Mouse (Mus musculus) heart, postnatal 10 days (tissue): ENCODE results near the gene Laptm5. TPM values are rescaled to one million over a fixed set of nuclear protein-coding genes. Genes with fewer than 3 reads are reported as not detected.

Experiments
- DNase-seq, 2 experiments: peaks; one replicate each; pipeline ENCODE4 v3.0.0; 2021
- intact Hi-C: fragments of 180-260 bp; cut with DNase I; formaldehyde crosslinking; loops from one replicate; pipeline ENCODE4 v1.15.1; 2025
- total RNA-seq, 2 experiments: library from RNA; stranded (reverse); gene quantifications; 2 replicates each; pipeline ENCODE4 v1.2.3; 2021

Gene Laptm5
- total RNA-seq, 2 experiments from 2014 or later, result 13.9 to 16.9 TPM

DNA sequence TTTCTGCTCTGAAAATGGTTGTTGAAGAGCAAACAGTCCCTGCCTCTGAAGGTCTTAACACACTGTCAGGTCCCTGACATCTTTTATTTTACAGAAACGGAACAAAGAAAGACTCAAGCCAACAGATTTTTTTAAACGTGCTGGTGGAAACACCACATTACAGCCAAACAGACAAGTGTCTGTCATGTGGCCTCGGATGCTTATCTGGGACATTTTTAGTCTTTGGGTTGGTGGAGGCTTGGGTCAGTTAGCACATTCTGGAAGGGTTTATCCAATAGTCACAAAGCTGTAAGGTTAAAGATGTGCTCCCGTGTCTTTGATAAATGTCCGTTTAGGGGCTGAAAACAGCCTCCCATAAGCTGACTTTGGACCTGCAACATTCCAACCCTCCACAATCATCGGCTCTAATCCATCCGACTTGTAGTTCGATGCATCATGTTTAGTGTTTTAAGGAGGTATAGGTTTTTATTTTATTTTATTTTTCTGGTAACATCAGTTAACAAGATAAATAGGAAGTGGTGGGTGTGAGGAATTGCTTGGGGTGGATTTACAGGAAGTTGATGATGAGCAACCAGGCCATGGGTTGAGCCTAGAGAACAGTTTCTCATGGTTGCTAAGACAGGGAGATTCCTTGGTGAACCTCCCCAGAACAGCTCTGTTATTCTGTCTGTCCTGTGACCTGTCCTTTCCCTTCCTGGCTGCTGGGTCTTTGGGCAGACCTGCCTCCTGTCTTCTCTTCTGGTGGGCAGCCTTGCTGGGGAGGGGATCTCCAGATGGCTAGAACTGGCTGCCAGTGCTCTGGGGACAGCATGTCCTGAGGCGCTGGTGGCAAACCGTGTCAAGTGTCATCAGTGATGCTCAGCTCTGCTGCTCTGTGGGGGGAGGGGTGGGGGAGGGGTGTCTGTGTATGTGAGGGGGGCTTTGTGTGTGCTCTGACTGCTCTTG, 6.2 kb downstream of the Laptm5 start:
- intact Hi-C loops, result no loop called here
- no peak for DNase-seq

DNA sequence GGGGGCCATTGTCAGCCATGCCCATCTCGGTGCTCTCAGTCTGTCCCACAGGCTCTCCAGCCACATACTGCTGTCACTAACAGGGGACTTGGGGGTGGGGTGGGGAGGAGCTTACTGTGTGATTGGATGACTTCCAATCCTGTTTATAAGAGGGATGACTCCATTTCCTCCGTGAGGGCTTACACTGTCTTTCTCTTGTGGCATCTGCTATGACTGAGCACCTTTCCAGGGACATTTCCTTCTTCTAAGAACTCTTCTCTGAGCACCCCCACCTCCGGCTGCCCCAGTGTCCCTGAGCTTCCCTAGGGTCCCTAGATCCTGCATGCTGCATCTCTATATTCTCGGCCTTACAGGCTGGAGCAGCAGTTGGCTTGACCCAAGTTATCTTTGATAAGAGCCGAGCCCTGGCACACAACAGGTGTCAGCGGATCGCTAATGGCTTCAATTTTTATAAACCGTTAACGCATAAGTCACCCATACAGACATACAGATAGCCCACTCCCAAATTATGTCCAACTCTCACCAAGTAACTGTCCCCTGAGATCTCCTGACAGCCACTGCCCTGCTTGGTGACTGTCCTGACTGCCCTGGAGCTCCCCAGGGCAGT, 6.9 kb downstream of the Laptm5 start:
- no peak for DNase-seq
- intact Hi-C loops, result no loop called here

DNA sequence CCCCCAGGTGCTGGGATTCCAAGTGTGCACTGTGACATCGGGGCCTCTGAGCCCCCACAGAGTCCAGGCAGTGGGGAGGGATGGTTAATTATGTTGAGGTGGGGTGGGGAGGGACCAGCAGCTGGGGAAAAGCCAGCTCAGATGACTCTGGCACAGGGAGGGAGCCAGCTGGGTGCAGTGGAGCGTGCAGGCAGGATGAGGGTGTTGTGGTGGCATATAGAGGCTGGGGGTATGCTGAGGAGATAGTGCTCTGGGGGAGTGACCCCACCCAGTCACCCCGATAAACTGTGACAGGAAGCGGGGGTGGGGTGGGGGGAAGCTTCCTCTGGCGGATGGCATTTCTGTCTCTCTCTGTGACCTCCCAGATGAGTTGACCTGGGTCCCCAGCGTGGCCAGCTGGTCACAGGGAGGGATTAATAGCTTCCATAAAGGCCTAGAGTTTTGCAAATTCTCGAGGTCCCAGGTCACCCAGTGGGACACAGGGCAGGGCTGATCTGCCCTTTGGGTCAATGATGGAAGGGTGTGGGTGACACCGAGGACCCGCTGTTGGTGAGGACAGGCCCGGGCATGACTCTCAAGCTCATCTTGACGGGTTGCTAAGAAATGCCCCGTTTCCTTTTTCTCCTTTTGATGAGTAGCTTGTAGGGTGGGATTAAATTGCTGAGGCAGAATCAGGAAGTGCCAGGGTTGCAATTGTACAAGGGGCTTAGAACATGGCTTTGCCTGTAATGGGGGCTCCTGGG, 8.2 kb downstream of the Laptm5 start:
- DNase-seq, result no peak
- intact Hi-C loops, result no loop called here

DNA sequence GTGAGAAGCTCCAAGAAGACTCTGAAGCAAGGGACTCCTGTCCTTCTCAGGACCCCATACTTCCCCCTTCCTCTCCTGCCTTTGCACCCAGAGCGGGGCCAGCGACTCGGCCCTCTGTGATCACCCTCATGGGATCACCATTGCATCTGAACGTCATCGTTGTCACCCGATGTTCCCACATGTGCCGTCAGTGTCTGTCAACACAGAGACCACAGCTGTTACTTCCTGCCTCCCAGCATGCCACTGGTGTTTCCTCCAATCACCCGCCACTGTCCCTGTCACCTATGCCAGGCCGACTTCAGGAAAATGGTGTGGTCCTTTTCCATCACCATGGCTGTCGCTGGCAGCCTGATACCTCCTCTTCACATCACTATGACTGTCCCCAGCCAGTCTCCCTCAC, 9.1 kb downstream of the Laptm5 start:
- no peak for DNase-seq
- intact Hi-C loops, result no loop called here

DNA sequence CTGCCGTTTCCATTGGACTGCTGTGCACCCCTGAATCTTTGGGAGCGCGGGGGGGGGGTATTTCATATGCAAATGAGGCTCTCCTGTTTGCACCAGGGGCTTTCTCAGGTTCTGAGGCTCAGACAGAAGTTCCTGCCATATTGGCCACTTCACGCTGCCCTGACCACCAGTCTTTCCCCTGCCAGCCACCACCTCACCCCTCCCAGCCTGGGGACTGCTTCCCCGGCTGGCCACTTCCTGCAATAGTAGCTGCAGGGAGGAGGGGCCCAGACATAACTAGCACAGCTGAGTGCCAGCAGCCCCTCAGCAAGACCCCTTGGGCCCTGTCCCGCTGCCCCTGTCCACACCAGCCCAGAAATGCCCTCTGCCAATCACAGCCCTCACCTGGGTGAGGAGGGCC, 13.3 kb downstream of the Laptm5 start:
- intact Hi-C loops, result no loop called here
- no peak for DNase-seq

DNA sequence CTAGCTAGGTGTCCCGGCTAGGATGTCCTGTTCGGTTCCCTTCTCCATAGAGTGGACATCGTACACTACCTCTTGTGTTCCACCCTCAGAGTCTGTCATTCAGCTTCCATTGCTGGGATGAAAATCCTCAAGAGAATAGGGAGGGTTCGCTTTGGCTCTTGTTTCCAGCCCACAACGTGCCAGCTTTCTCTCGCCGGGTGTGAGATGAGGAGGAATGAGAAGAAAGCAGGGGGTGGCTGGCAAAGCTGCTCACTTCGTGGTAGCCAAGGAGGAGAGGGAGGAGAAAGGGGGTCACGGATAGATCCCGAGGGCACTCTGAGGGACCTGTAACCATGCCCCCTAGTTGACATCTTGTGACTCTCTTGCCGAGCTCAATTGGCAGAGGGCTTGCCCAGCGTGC, 14.9 kb downstream of the Laptm5 start:
- no peak for DNase-seq
- intact Hi-C loops, result no loop called here

DNA sequence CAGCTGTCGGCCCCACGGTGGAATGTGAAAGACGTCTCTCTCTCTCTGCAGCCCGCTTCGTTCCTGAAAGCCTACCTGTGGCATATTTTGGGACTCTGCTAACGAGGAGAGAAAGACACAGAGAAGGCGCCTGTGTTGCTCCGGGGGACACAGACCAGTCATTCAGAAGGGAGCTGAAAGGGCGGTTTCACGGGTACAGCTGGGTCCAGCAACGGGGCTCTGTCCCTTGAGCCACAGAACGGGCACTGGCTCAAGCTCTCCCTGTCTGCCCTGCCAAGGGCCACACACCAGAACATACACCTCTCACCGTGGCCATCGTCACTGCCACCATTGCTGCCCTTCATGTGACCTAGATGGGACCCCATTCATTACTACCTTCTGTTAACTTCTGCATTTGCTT, 29.7 kb downstream of the Laptm5 start:
- DNase-seq, result no peak
- intact Hi-C loops, result no loop called here

DNA sequence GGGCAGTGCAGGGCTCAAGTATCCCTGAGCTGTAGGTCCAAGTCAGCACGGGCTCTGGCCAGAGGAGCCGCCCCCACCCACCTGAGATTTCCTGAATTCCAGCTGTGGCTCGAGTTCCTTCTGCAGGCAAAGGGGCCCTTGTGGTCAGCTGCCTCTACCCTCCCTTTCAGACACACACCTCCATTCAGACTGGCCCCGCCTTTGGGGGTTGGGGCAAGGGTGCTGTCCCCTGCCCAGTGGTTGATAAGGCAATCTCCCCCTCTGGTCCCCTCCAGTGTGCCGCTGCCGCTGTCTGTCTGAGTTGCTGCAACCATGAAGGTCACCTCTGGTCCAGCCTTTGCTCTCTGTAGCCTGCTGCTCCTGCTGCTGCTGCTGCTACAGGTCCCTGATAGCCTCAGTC, 31.2 kb downstream of the Laptm5 start, which contains the start of gene Matn1:
Gene Matn1, plus strand, starts transcription at position 274 of the 400 bp plus-strand sequence.
- intact Hi-C loops, result no loop called here
- no peak for DNase-seq

DNA sequence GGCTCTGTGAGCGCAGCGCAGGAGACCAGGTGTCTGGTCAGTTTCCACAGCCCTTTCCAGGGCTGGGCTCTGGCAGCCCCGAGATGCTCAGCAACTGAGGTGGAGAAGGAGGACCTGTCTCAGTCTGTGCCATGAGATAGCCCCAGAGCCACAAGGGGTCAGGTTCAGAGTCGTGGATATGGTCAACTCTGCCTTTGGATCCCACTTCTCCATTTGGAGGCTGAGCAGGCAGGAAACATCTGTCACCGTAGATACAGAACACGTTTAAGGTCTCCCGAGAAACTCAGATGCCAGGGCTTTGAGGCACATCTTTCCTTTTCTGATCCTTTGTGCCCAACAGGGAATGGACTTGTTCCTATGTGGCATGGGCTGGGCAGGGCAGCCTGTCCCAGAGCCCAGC, 31.9 kb downstream of the Laptm5 start:
- intact Hi-C loops, result no loop called here
- no peak for DNase-seq

DNA sequence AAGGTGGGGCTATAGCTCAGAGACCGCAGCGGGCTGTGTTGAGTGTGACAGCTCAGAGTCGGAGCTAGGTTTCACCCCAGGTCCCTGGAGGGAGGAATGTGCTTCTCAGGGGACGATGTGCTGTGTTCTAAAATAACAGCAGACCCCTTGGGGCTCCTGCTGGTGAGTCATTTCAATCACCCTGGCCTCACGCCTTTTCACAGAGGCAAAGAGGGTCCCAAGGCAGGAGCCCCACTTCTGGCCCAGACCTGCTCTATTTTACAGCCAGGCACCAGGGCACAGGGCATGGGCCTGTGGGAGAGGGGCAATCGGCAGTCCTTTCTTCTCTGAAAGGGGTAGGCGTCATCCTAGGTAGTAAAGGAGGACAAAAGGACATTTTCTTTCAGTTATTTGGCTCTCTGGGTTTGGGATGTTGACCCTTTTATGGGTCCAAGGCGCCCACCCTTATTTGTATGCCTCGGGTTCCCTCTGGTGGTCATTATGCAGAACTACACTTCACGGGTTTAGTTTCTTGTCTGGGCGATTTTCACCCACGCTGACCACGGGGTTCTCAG, 34.2 kb downstream of the Laptm5 start:
- intact Hi-C loops, result loop anchor here (1.0 kb wide), 2 partner anchors 51 to 157 kb away; no protein-coding TSS in a partner anchor
- DNase-seq, result peak; percentile 28 to 58

DNA sequence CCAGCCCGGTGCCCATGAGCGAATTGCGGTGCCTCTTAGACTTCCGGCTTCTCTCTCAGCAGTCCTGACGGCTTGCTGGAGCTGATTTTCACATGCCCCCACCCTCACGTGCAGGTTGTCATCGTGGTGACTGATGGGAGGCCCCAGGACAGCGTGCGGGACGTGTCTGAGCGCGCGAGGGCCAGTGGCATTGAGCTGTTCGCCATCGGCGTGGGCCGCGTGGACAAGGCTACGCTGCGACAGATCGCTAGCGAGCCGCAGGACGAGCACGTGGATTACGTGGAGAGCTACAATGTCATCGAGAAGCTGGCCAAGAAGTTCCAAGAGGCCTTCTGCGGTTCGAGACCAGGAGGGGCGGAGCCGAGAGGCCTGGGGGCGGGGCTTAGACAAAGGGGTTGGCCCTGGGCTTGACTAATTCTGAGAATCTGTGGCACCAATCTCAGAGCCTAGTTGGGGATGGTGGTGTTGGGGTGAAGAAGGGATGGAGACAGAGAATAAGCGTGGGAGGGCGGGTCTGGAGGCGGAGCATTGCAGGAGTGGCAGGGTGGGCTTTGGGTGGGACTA, 37.0 kb downstream of the Laptm5 start:
- no peak for DNase-seq
- intact Hi-C loops, result no loop called here

DNA sequence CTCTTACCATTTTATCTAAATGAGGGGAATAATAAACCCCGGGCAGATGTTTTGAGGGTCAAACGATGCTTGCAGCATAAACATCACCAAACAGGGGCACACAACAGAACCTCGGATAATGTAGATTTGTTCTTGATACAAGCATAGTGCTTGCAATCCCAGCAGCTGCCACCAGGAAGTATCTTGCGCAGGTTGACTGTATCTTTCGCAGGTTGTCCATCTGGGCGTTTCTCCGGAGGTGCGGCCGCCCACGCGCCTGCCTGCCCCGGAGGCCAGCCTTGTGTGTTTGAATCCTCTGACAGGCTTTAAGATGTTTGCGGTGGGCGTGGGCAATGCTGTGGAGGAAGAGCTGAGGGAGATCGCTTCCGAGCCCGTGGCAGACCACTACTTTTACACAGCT, 39.6 kb downstream of the Laptm5 start:
- no peak for DNase-seq
- intact Hi-C loops, result no loop called here

DNA sequence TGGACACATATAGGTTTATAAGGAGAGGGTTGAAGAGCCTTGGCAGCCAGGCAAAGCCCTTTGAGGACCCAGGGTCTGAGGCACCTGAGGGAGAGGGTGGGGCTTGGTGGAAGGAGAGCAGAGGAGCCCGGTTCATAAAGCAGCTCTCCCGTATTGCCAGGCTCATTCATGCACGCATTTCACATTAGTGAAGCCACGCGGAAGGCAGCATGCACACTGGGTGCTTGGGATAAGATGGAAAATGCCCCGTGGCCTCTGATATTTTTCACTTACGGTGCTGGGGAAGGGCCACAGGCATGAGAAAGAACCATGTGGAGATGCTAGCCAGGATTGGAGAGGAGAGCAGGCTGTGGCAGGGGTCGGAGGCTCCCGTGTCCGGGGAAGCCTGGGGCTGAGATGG, 44.2 kb downstream of the Laptm5 start:
- no peak for DNase-seq
- intact Hi-C loops, result no loop called here

DNA sequence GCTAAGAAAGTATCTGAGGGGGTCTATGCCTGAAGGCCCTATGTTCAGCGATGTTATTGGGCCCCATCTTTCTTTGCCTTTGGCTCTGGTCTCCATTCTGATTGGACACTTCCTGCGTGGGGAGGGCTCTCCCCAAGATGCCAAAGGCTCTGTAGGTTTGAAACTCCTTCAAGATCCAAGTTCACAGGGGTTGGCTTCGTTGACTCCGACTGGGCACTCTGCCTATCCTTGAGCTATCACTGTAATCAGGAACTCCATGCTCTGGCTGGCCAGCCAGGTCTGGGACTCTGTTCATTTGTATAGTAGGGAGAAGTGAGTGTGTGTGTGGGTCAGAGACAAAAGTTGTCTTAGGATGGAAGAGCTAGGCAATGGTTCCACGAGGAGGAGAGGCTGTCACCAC, 45.9 kb downstream of the Laptm5 start:
- intact Hi-C loops, result no loop called here
- DNase-seq, result no peak

DNA sequence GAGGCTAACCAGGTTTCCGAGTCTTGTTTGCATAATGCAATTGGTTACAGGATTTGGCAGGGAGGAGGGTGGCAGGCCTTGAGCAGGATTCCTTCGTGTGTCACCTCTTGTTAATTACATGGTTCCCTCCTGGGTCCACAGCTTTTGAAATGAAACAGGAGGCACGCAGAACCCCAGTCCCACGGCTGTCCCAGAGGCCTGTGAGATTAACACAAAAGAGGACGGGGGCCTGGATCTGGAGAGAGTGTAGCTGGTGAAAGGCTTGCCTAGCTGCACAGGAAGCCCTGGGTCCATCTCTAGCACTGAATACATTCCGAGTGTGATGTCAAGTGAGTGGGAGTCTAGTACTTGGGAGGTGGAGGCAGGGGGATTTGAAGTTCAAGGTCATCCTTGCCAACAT, 46.8 kb downstream of the Laptm5 start:
- intact Hi-C loops, result loop anchor here (1.0 to 10.0 kb wide), 6 partner anchors 78 to 879 kb away; partner anchors contain the start of gene Ptpru
- no peak for DNase-seq

DNA sequence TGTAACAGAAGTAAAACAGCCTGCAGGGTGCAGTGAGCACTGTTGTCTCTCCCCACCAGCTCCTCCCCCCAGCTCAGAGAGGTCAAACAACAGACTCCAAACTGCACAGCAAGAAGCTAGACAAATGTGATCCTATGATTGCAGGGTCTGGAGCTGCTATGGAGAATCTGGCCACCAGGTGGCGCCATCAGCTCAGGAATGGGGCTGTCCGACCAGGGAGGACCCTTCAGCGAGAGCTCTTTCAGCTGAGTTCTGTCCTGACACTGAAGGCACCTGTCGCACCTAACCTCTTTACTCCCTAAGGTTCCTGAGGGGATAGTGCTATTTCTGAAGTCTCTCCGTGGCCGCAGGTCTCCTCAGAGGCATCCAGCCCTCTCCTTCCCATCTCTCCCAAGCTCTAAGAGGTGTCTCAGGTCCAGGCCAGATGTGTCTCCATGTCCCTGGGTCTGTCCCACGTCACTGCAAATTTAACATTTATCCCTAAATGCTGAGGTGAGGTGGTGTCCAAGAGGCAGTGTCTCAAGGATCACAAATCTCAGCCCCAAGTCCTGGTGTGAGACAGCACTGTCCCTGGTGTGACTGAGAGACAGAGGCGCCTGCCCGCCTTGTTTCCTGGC, 47.3 kb downstream of the Laptm5 start:
- intact Hi-C loops, result loop anchor here (1.0 to 10.0 kb wide), 6 partner anchors 77 to 878 kb away; partner anchors contain the start of gene Ptpru
- DNase-seq, result peak; percentile 86 to 94

DNA sequence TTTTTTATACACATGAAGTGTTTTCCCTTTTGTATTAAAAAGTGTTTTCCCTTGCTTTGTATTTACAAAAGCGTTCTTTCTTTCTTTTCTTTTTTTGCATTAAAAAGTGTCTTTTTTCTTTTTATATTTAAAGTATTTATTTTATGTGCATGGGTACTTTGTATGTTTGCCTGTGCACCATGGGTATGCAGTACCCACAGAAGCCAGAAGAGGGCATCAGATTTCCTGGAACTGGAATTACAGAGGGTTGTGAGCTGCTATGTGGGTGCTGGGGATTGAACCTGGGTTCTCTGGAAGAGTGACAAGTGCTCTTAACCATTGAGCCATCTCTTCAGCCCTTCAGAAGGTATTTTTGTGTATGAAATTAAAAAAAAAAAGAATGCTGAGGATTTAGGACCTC, 58.4 kb downstream of the Laptm5 start:
- intact Hi-C loops, result no loop called here
- DNase-seq, result no peak

DNA sequence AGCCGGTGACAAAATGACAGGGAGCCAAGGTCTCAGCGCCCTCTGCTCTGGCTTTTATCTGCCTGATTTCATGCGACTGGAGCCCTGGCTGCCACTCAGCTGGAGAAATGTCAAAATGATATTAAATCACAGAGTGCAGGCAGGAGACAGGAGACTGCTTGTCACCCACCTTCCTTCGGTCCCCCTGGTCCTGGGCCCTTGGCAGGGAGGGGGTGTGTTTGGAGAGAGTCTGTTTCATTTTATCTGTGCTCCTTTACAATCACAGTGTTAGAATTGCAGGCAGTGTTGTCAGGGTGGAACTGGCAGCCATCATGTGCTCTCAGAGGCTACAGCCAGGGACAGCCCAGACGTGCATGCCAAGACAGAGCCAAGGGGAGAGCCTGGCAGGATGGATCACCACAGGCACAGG, 59.5 kb downstream of the Laptm5 start:
- DNase-seq, result peak; percentile 85 to 88
- intact Hi-C loops, result no loop called here

DNA sequence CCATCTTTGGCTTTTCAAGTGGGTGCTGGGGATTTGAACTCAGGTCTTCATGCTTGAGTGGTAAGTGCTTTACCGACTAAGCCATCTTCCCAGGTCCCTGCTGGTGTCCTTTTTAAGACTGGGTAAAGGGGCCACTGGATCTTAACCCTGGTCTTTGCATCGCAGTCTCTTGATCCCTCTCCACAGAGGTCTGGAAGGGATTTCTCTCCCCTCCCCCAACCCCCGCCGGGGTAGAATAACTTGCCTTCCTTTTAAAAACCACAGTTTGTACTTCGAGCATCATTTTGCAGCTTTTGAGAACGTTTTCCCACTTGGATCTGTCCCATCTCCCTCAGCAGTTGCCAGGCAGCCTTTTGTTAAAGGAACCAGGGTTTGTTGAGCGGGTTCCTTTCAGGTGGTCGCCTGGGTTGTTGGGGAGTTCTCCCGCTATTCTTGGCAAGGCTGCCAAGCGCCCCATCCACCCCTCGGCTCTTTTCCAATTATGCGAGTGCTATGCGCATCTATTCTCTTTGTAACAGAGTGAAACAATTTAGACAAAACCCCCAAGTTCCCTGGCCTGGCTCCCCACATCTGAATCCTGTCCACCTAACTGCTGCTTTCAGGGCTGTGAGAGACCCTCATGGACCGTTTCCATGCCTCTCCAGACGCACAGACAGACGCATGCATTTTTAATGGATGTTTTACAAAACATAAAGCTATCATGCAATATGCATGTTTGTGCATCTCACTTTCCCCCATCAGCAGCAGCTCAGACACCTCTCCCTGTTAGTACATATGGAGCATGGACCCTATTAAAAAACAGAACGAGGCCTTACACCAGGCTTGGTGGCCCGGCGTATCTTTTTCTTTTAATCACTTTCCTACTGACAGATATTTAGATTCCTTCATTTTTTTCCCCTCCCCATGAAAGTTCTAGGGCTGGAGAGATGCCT, 60.7 kb downstream of the Laptm5 start:
- DNase-seq, result no peak
- intact Hi-C loops, result no loop called here
